8 mouse cellular contexts compared by ENCODE assay signal in genomic region chr4:41274980-41275850, GRCm38 (mm10). TPM values are rescaled to one million over a fixed set of nuclear protein-coding genes. Genes with fewer than 3 reads are reported as not detected.
A peak's percentile ranks its signal among the peaks of the same experiment; 100 is the strongest.
DNase-seq lines count a peak whose midpoint lies in the region; ATAC-seq and TF ChIP-seq lines count a peak whose summit lies in the region.

Gene Ubap2 (minus strand): TSS chr4:41275144.

- H3K9me3 ChIP-seq in ES-Bruce4 (replicated peaks; ENCODE audit: control insufficient read depth, insufficient read depth, low read length, poor library complexity, severe bottlenecking) = no peaks in the 10 kb centered on the region
- H3K9me3 ChIP-seq in forebrain, embryonic 13.5 days (replicated peaks) = no peaks in the 10 kb centered on the region
- no peaks in the 10 kb centered on the region for H3K9me3 ChIP-seq in liver, postnatal 0 days (ENCODE audit: low read length)
- no peaks in the 10 kb centered on the region for H3K9me3 ChIP-seq in neural tube, embryonic 14.5 days (ENCODE audit: control insufficient read depth, low read length)

- peak within 1 kb of the TSS; percentile 86 for H3K4me2 ChIP-seq in forebrain, embryonic 13.5 days
- H3K4me2 ChIP-seq in liver, postnatal 0 days (ENCODE audit: low read depth, low read length) = peak within 1 kb of the TSS; percentile 98
- peak within 1 kb of the TSS; percentile 81 for H3K4me2 ChIP-seq in neural tube, embryonic 14.5 days (ENCODE audit: low read depth, low read length)

- TF ChIP-seq CTCF in ES-Bruce4 (IDR thresholded peaks at IDR 0.05; ENCODE audit: low read depth, low read length) = no peak
- TF ChIP-seq CTCF in liver, postnatal 0 days (IDR thresholded peaks at IDR 0.05; ENCODE audit: low read depth) = no peak

- no peaks in the 10 kb centered on the region for H3K27me3 ChIP-seq in ES-Bruce4 (ENCODE audit: control insufficient read depth, insufficient read depth, low read length, poor library complexity, severe bottlenecking)
- no peaks in the 10 kb centered on the region for H3K27me3 ChIP-seq in forebrain, embryonic 13.5 days
- H3K27me3 ChIP-seq in liver, postnatal 0 days (ENCODE audit: insufficient read depth, low read length) = no peaks in the 10 kb centered on the region
- H3K27me3 ChIP-seq in neural tube, embryonic 14.5 days (ENCODE audit: control insufficient read depth, insufficient read depth, low read length) = no peaks in the 10 kb centered on the region

- H3K36me3 ChIP-seq in ES-Bruce4 (ENCODE audit: control insufficient read depth, insufficient read depth, low read length, poor library complexity, severe bottlenecking) = peaks cover 9% of the 10 kb centered on the region
- peaks cover 10% of the 10 kb centered on the region for H3K36me3 ChIP-seq in forebrain, embryonic 13.5 days (ENCODE audit: poor library complexity, severe bottlenecking)
- peaks cover 9% of the 10 kb centered on the region; the same call in 1 of the 2 replicates for H3K36me3 ChIP-seq in liver, postnatal 0 days (replicated peaks; ENCODE audit: insufficient read depth, low read length)
- H3K36me3 ChIP-seq in neural tube, embryonic 14.5 days (ENCODE audit: control insufficient read depth, insufficient read depth, low read length) = no peaks in the 10 kb centered on the region

- H3K4me3 ChIP-seq in ES-Bruce4 (ENCODE audit: low read depth, low read length) = peak within 1 kb of the TSS; percentile 81
- peak within 1 kb of the TSS; percentile 86 for H3K4me3 ChIP-seq in forebrain, embryonic 13.5 days
- peak within 1 kb of the TSS; percentile 96 for H3K4me3 ChIP-seq in liver, postnatal 0 days (ENCODE audit: low read depth, low read length)
- peak within 1 kb of the TSS; percentile 61 for H3K4me3 ChIP-seq in neural tube, embryonic 14.5 days (ENCODE audit: low read depth, low read length)

- peak; percentile 96 for ATAC-seq in cerebellum, adult (ENCODE audit: insufficient number of reproducible peaks, low FRiP score, low TSS enrichment)
- ATAC-seq in forebrain, embryonic 13.5 days = peak; percentile 98
- peak; percentile 97 for ATAC-seq in liver, postnatal 0 days
- peak; percentile 98 for ATAC-seq in neural tube, embryonic 14.5 days (ENCODE audit: low read depth)

- H3K4me1 ChIP-seq in ES-Bruce4 (ENCODE audit: control insufficient read depth, insufficient read depth, low read length) = peaks cover 2% of the 10 kb centered on the region
- H3K4me1 ChIP-seq in forebrain, embryonic 13.5 days = peaks cover 28% of the 10 kb centered on the region
- peaks cover 28% of the 10 kb centered on the region for H3K4me1 ChIP-seq in liver, postnatal 0 days (ENCODE audit: insufficient read depth)
- peaks cover 21% of the 10 kb centered on the region for H3K4me1 ChIP-seq in neural tube, embryonic 14.5 days (ENCODE audit: control insufficient read depth, insufficient read depth, low read length)

- TF ChIP-seq POLR2A in ES-Bruce4 (IDR thresholded peaks at IDR 0.05; ENCODE audit: insufficient read depth, low read length) = peak; percentile 25

- H3K9ac ChIP-seq in ES-Bruce4 (ENCODE audit: low read depth, poor library complexity, severe bottlenecking) = peak within 1 kb of the TSS; percentile 89
- peak within 1 kb of the TSS; percentile 88 for H3K9ac ChIP-seq in forebrain, embryonic 13.5 days
- peak within 1 kb of the TSS; percentile 95 for H3K9ac ChIP-seq in liver, postnatal 0 days (replicated peaks)
- H3K9ac ChIP-seq in neural tube, embryonic 14.5 days (replicated peaks; ENCODE audit: low read depth, low read length) = peak within 1 kb of the TSS; percentile 80

- TF ChIP-seq EP300 in ES-Bruce4 (IDR thresholded peaks at IDR 0.05; ENCODE audit: insufficient read depth, low read depth, low read length) = no peak; the same call in 1 of the 2 replicates
- no peak; the same call in 1 of the 2 replicates for TF ChIP-seq EP300 in liver, postnatal 0 days (IDR thresholded peaks at IDR 0.05; ENCODE audit: low read depth)

- peak within 1 kb of the TSS; percentile 92 for H3K27ac ChIP-seq in ES-Bruce4 (ENCODE audit: insufficient read depth, low read length)
- peak within 1 kb of the TSS; percentile 88 for H3K27ac ChIP-seq in forebrain, embryonic 13.5 days
- peak within 1 kb of the TSS; percentile 96 for H3K27ac ChIP-seq in liver, postnatal 0 days (ENCODE audit: low read depth)
- H3K27ac ChIP-seq in neural tube, embryonic 14.5 days (ENCODE audit: low read depth, low read length) = peak within 1 kb of the TSS; percentile 89

- intact Hi-C loops in heart, postnatal 10 days (cut with DNase I) = loop anchor here (5.0 kb wide), 1 partner anchor 138 kb away; the partner anchor contains the start of gene Ube2r2

- DNase-seq in heart, postnatal 10 days = peak; percentile 98
- peak; percentile 97 for DNase-seq in large intestine, adult 2 months (ENCODE audit: low read depth, low spot score)
- DNase-seq in liver, postnatal 0 days = peak; percentile 97
- DNase-seq in testis, postnatal 10 days (ENCODE audit: low spot score) = peak; percentile 97

- under 1% methylated on average over 60 of the region's 60 CpGs for WGBS in forebrain, embryonic 13.5 days
- under 1% methylated on average over 60 of the region's 60 CpGs for WGBS in large intestine, adult 2 months
- WGBS in liver, postnatal 0 days (ENCODE audit: insufficient replicate concordance) = under 1% methylated on average over 60 of the region's 60 CpGs
- under 1% methylated on average over 60 of the region's 60 CpGs for WGBS in neural tube, embryonic 14.5 days

RNA-seq across cellular contexts. Expression of gene Ubap2, which starts in this region (rescaled TPM):
- polyA plus RNA-seq in ES-Bruce4 (2011; ENCODE audit: insufficient read depth, insufficient read length, low read depth, missing spikeins) = 144 TPM in 2 replicates
- polyA plus RNA-seq in forebrain, embryonic 13.5 days (2015; fragmentation: Nextera tagmentation; extraction: Ambion mirVana) = 56.6 and 59.0 TPM in 2 replicates
- total RNA-seq in heart, postnatal 10 days (2021) = 10 to 100 TPM; 66.2 to 67.4 TPM
- polyA plus RNA-seq in large intestine, adult 2 months (2012; rRNA removed) = 29.9 and 38.5 TPM in 2 replicates
- polyA plus RNA-seq in liver, postnatal 0 days (2015; fragmentation: Nextera tagmentation; extraction: Ambion mirVana) = 8.3 and 10.8 TPM in 2 replicates
- polyA plus RNA-seq in neural tube, embryonic 14.5 days (2014; fragmentation: Nextera tagmentation; extraction: Ambion mirVana) = 41.2 and 51.2 TPM in 2 replicates

Comparison
In these comparisons a context has a peak if more than half of its experiments do, and no peak if none do; other contexts are left out.
1. Peak in every context shown above with its lines: DNase-seq, ATAC-seq, H3K4me3 ChIP-seq and H3K27ac ChIP-seq.